Mouse (Mus musculus): ENCODE results near the gene Arntl.

- TF ChIP-seq EP300 (IDR thresholded peaks at IDR 0.05; ENCODE audit: low read depth), result no peak
- TF ChIP-seq CTCF (IDR thresholded peaks at IDR 0.05; ENCODE audit: low read depth), result no peak
Observed at GRCm38 (mm10) chr7:113240438-113240837, 33.2 kb downstream of the Arntl start.

Data from liver, postnatal 0 days (tissue).